Mouse (Mus musculus) Patski (cell line): ENCODE results near the gene S100g. TPM values are rescaled to one million over a fixed set of nuclear protein-coding genes. Genes with fewer than 3 reads are reported as not detected.
A peak's percentile ranks its signal among the peaks of the same experiment; 100 is the strongest.

Experiments used
- ATAC-seq: fragments of 100-300 bp; one replicate; pipeline ENCODE4 v1.8.0; 2021
- CTCF ChIA-PET: fragments of 350-600 bp; sonication (Branson Sonifier 250); formaldehyde crosslinking; loops from one replicate; lab custom pipeline; 2022; ENCODE audit warnings: inconsistent platforms; lab: Charles Lee
- POLR2A ChIA-PET: fragments of 350-600 bp; sonication (Branson Sonifier 250); formaldehyde crosslinking; loops from one replicate; lab custom pipeline; 2022; ENCODE audit warnings: antibody characterized with exemption, inconsistent platforms; lab: Charles Lee
- DNase-seq: peaks from one replicate; pipeline ENCODE4 v3.0.0-alpha.2; 2011; ENCODE audit warnings: low read depth, low spot score
- H3K27me3 ChIP-seq: fragments of 371-371 bp; one replicate; pipeline ENCODE4 v1.5.1; 2021
- CTCF ChIP-seq: fragments of 100-300 bp; IDR thresholded peaks from one replicate; pipeline ENCODE4 v1.5.1; 2021
- in situ Hi-C: fragments of 300-500 bp; cut with MboI; formaldehyde crosslinking; loops from 3 replicates; pipeline ENCODE4 v1.11.1; 2018; ENCODE audit warnings: low pct_unique_long_range_greater_than_20kb, mixed read lengths
- polyA plus RNA-seq: library from polyadenylated mRNA; unstranded; gene quantifications from one replicate; pipeline ENCODE4 v1.2.3, GENCODE M21; 2021

Gene S100g
- polyA plus RNA-seq = 13.3 TPM

- ATAC-seq = peak; percentile 44
- peaks cover 4% of the 10 kb centered on the region for H3K27me3 ChIP-seq
- TF ChIP-seq CTCF = no peak
- POLR2A ChIA-PET = no interaction called here
- CTCF ChIA-PET = interaction anchor here (0.7 kb wide), 1 partner anchor 1455 kb away, joined by 4 read pairs; the partner anchor contains the start of gene Piga
- in situ Hi-C loops = loop anchor here (25.0 kb wide), 1 partner anchor 573 kb away; the partner anchor contains the start of gene Grpr
- peak; percentile 24 for DNase-seq
Measured at GRCm38 (mm10) chrX:162964383-162964782, at the start of gene S100g. TSS of gene S100g (minus strand) at chrX:162964599.

GRCm38 (mm10) chrX:162992121-162992520 lies 27.7 kb upstream of the S100g start:
- no peak for DNase-seq
- no peaks in the 10 kb centered on the region for H3K27me3 ChIP-seq
- no peak for ATAC-seq
- ChIA-PET CTCF (interaction anchor here (1.5 kb wide), 1 partner anchor 9 kb away, joined by 3 read pairs; no protein-coding TSS in a partner anchor), POLR2A (no interaction called here)
- in situ Hi-C loops = loop anchor here (10.0 kb wide), 1 partner anchor 103 kb away; no protein-coding TSS in a partner anchor
- TF ChIP-seq CTCF = no peak

DNA sequence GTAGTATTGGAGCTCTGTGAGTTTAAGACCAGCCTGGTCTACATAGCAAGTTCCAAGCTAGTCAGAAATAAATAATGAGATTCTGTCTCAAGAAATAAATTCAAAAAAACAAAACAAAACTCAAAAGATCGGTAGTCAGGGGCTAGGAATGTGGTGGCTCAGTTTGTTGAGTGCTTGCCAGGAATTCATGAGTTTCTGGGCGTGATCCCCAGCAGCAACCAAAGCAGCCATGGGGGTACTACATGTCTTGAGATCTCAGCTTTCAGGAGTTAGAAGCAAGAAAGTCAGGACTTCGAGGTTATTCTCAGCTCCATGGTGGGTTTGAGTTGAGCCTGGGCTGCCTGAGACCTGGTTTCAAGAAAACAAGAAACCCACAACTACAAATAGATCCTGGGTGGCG lies 27.0 kb upstream of the S100g start:
- ChIA-PET POLR2A (no interaction called here), CTCF (no interaction called here)
- in situ Hi-C loops = loop anchor here (10.0 kb wide), 1 partner anchor 103 kb away; no protein-coding TSS in a partner anchor
- no peaks in the 10 kb centered on the region for H3K27me3 ChIP-seq
- peak; percentile 61 for ATAC-seq
- DNase-seq = peak; percentile 27
- TF ChIP-seq CTCF = no peak

GRCm38 (mm10) chrX:162986876-162987495 lies 22.6 kb upstream of the S100g start:
- DNase-seq (no peak), ATAC-seq (no peak)
- in situ Hi-C loops = no loop called here
- ChIA-PET CTCF (no interaction called here), POLR2A (no interaction called here)
- no peak for TF ChIP-seq CTCF
- no peaks in the 10 kb centered on the region for H3K27me3 ChIP-seq

DNA sequence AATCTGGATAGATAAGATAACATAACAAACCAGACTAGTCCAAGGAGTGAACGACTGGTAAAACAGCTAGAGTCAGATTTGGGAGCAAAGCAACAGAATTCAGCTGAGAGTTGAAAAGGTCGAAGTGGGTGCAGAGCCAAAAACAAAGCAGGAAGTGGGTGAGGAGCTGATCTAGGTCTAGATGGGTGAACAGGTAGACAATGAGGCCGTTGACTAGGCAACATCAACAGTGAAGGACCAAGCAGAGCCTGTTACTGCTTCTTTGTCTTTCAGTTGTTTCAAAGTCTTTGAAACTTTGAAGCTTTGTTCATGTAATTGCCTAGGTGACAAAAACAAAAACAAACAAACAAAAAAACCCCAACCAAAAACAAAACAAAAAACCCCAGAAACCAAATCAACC lies 11.8 kb upstream of the S100g start:
- in situ Hi-C loops = no loop called here
- ATAC-seq (no peak), DNase-seq (no peak)
- CTCF ChIA-PET = interaction anchor here (1.2 kb wide), 1 partner anchor 14 kb away, joined by 3 read pairs; no protein-coding TSS in a partner anchor
- POLR2A ChIA-PET = no interaction called here
- H3K27me3 ChIP-seq = peaks cover 4% of the 10 kb centered on the region
- no peak for TF ChIP-seq CTCF

DNA sequence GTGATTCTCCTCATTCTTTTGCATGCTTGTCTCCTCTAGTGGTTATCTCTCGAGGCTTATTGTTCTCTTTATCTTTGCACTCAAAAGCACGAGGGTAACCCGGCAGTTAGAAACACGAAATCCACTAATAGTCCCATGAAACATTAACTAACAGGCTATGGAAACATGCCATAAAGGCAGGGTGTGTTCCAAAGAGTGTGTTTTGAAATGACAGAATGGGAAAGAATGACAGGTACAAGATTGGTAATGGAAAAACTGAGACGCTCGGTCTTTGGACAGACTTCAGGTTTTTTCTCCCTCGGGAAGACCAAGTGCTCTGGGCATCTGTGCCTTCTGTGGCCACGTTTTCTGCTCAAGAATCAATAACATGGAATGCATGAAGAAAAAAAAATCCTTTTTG lies 3.1 kb upstream of the S100g start:
- ChIA-PET POLR2A (no interaction called here), CTCF (no interaction called here)
- H3K27me3 ChIP-seq = peaks cover 13% of the 10 kb centered on the region
- no peak for DNase-seq
- in situ Hi-C loops = loop anchor here (25.0 kb wide), 1 partner anchor 570 kb away; the partner anchor contains the start of gene Grpr
- TF ChIP-seq CTCF = no peak
- no peak for ATAC-seq

GRCm38 (mm10) chrX:162963840-162964239 lies 559 bp downstream of the S100g start:
- ChIA-PET CTCF (no interaction called here), POLR2A (no interaction called here)
- ATAC-seq (peak; percentile 12), DNase-seq (no peak)
- in situ Hi-C loops = loop anchor here (25.0 kb wide), 1 partner anchor 573 kb away; the partner anchor contains the start of gene Grpr
- peaks cover 4% of the 10 kb centered on the region for H3K27me3 ChIP-seq
- TF ChIP-seq CTCF = no peak

GRCm38 (mm10) chrX:162957921-162958320 lies 6.5 kb downstream of the S100g start:
- in situ Hi-C loops = loop anchor here (10.0 to 25.0 kb wide), 2 partner anchors 579 to 957 kb away; partner anchors contain the start of gene Grpr
- no peaks in the 10 kb centered on the region for H3K27me3 ChIP-seq
- ChIA-PET POLR2A (no interaction called here), CTCF (no interaction called here)
- DNase-seq = no peak
- no peak for TF ChIP-seq CTCF
- ATAC-seq = no peak

GRCm38 (mm10) chrX:162949811-162950439 lies 14.5 kb downstream of the S100g start:
- POLR2A ChIA-PET = interaction anchor here (0.5 to 0.7 kb wide), 3 partner anchors 17 to 1135 kb away, joined by 3 read pairs; no protein-coding TSS in a partner anchor
- no peaks in the 10 kb centered on the region for H3K27me3 ChIP-seq
- ATAC-seq = peak; percentile 51
- CTCF ChIA-PET = interaction anchor here (0.5 to 1.4 kb wide), 9 partner anchors 11 to 926 kb away, joined by 3 to 6 read pairs (median 3); no protein-coding TSS in a partner anchor
- in situ Hi-C loops = loop anchor here (5.0 to 25.0 kb wide), 3 partner anchors 192 to 965 kb away; partner anchors contain the start of gene Grpr
- peak; percentile 15 for DNase-seq
- peak; percentile 65 for TF ChIP-seq CTCF

- ATAC-seq = no peak
- ChIA-PET CTCF (no interaction called here), POLR2A (no interaction called here)
- no peak for DNase-seq
- TF ChIP-seq CTCF = no peak
- no peaks in the 10 kb centered on the region for H3K27me3 ChIP-seq
- in situ Hi-C loops = no loop called here
Measured at GRCm38 (mm10) chrX:162942027-162942426, 22.4 kb downstream of the S100g start.
